Mouse (Mus musculus) heart, postnatal 25 days (tissue): ENCODE results near the gene Zpld1. TPM values are rescaled to one million over a fixed set of nuclear protein-coding genes. Genes with fewer than 3 reads are reported as not detected.

ENCODE experiments used
- DNase-seq: peaks from one replicate; pipeline ENCODE4 v3.0.0; 2022; ENCODE audit warnings: low spot score
- intact Hi-C: fragments of 180-260 bp; cut with DNase I; formaldehyde crosslinking; loops from one replicate; pipeline ENCODE4 v1.15.1; 2025
- total RNA-seq, 2 experiments: library from RNA; stranded (reverse); gene quantifications; 2 replicates each; pipeline ENCODE4 v1.2.3; 2021

The Zpld1 gene
- not detected for total RNA-seq

- intact Hi-C loops: no loop called here
- no peak for DNase-seq
Observed at GRCm38 (mm10) chr16:55297886-55298285, at the start of gene Zpld1. Gene Zpld1 (minus strand): TSS chr16:55297986.

DNA sequence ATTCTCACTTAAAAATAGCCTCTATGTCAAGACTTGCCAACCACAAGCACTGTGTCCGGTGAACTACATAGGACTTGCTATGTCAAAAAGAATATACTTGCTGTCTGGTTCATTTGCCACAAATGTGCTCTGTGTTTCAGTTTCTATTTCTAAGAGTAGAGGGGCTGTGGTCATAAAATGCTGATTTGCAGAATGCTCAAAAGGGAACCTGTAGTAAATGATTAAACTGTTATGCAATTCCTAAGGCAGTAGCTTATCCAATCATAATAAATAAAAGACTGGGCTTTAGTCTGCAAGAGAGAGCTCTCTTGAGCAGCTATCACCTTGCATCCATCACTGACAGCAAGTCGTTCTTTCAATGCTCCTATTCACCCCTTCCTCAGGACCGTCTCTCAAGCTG, 47.9 kb upstream of the Zpld1 start:
- intact Hi-C loops: no loop called here
- no peak for DNase-seq

GRCm38 (mm10) chr16:55321542-55322514, 24.0 kb upstream of the Zpld1 start:
- intact Hi-C loops: no loop called here
- no peak for DNase-seq

- no peak for DNase-seq
- intact Hi-C loops: no loop called here
Observed at GRCm38 (mm10) chr16:55316996-55317395, 19.2 kb upstream of the Zpld1 start.

GRCm38 (mm10) chr16:55312106-55312505, 14.3 kb upstream of the Zpld1 start:
- intact Hi-C loops: no loop called here

DNA sequence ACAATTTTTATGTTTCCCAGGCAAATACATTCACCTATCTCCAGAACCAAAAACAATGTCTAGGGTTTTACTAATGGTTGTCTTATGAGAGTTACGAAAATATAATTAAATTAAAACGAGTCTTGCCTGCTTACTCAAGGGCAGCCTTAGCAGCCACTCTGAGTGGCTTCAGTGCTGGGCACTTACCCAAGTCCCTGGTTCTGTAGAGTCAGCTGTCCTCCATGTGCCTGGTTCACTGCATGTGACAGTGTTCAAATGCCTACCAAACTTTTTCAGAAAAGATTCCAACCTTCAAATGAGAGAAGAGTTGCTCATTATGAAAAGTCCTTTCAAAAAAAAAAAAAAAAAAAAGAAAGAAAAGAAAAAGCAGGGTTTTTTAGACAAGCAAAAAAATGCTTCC, 15.1 kb downstream of the Zpld1 start:
- DNase-seq: no peak
- intact Hi-C loops: no loop called here

More at GRCm38 (mm10) chr16:55312106-55312505, 14.3 kb upstream of the Zpld1 start:
- no peak for DNase-seq

- intact Hi-C loops: no loop called here
- no peak for DNase-seq
Observed at GRCm38 (mm10) chr16:55277447-55277846, 20.3 kb downstream of the Zpld1 start.

GRCm38 (mm10) chr16:55265281-55265680, 32.5 kb downstream of the Zpld1 start:
- no peak for DNase-seq
- intact Hi-C loops: no loop called here

- intact Hi-C loops: no loop called here
- DNase-seq: no peak
Observed at GRCm38 (mm10) chr16:55260862-55261574, 36.8 kb downstream of the Zpld1 start.

DNA sequence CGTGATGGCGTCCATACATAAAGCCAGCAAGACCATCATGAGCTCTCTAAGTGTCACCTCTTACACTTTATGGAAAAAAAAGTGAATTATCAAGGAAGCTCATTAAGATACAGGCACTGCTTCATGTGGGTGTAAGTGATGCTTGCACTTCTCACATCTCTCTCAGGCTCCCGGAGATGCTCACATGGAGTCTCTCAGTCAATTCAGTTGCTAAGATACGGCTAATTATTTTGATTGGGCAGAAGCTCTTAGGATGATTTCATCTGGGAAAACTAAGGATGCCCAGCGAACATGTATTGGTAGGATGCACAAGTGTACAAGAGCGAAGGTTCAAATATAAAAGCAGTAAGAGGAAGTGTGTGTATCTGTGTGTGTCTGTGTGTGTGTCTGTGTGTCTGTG, 38.1 kb downstream of the Zpld1 start:
- intact Hi-C loops: no loop called here

GRCm38 (mm10) chr16:55240996-55241395, 56.8 kb downstream of the Zpld1 start:
- intact Hi-C loops: no loop called here

More for the DNA sequence above, 38.1 kb downstream of the Zpld1 start:
- no peak for DNase-seq

DNA sequence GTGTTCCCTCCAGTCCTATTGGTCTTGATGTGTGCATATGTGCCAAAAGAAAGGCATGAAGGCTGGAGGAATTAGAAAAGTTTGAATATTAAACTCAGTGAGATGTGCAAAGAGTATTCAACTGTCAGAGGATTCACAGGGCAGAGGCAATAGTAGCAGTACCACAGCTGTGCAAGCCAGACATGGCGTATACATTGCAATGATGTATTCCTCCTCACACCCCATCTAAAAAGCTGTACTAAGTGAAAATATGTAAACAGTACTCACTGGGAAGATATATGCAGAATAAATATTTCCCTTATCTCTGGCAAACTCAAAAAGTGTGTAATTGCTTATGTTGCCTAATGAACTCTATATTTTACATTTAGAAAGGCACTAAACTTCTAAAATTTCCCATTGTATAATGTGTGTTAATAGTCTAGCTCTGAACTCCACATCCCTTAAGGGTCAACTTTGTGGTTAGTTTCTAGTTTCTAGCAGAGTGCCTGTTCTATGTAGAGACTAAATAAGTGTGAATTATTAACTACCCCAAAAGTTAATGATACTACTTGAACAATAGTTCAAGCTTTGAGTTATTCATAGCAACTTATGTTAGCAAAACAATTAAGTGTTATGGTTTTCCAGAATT, 68.7 kb downstream of the Zpld1 start:
- DNase-seq: no peak
- intact Hi-C loops: no loop called here

More at GRCm38 (mm10) chr16:55240996-55241395, 56.8 kb downstream of the Zpld1 start:
- no peak for DNase-seq

- intact Hi-C loops: no loop called here
- DNase-seq: no peak
Observed at GRCm38 (mm10) chr16:55203945-55204344, 93.8 kb downstream of the Zpld1 start.

GRCm38 (mm10) chr16:55190397-55190796, 107.4 kb downstream of the Zpld1 start:
- intact Hi-C loops: no loop called here

DNA sequence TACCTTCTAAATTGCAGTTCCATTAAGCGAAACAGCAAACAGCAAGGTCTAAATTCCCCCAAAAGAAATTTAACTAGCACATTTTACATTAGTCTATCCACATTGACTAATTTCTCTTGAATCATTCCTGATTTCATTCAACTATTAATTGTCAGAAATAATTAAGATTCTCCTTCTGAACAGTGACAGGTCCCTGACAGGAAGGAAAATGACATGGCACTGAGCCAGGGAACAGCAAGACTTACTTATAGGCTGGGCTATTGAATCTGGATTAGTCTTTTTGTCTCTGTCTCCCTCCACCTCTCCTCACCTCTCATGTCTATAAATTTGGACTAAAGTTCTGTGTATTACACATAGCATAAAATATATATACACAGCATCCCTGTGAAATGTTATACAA, 112.4 kb downstream of the Zpld1 start:
- intact Hi-C loops: no loop called here

More at GRCm38 (mm10) chr16:55190397-55190796, 107.4 kb downstream of the Zpld1 start:
- DNase-seq: no peak

More for the DNA sequence above, 112.4 kb downstream of the Zpld1 start:
- DNase-seq: no peak
